Mouse (Mus musculus): ENCODE results near the gene Lmo2. TPM values are rescaled to one million over a fixed set of nuclear protein-coding genes. Genes with fewer than 3 reads are reported as not detected.

Lmo2 gene
- total and polyA plus RNA-seq, 3 experiments: 19.5 to 25.3 (median 19.8) TPM

DNA sequence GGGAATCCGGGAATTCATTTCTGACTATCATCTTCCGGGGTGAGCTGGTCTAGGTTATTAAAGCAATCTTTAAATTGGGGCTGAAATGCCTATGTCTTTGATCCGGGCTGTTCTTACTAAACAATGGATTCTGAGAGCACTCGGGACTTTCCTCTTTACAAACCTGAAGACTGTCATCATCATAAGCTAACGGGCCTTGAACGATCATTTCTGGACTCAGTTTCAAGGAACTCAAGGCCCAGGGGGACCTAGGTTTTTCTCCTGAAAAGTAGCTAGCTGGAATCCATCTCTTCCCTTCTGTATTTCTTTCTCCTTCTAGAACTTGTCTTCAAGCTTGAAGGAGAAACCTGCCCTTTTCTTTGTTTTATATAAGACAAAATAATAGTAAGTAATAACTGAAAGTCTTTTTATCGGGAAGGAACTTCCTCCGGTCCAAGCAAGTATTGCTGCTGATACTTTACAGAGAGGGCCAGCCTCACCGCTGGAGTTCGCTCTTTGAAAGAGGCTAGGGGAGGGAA, 11.2 kb downstream of the Lmo2 start:
- no peak for TF ChIP-seq CTCF (IDR thresholded peaks at IDR 0.05)
- TF ChIP-seq POLR2A (IDR thresholded peaks at IDR 0.05; ENCODE audit: insufficient read depth, low read depth, low read length): no peak
- TF ChIP-seq EP300 (IDR thresholded peaks at IDR 0.05; ENCODE audit: insufficient read depth, low read depth, low read length): no peak
- H3K9ac ChIP-seq (ENCODE audit: low read depth, low read length): peak overlapping the region; percentile 85
- 0 out of 2 replicates have a peak, but pooled peaks cover 2% of the 10 kb centered on the region for H3K36me3 ChIP-seq (ENCODE audit: control insufficient read depth, insufficient read depth, low read length)
- H3K4me3 ChIP-seq: peak overlapping the region; percentile 78
- no peak for DNase-seq
- intact Hi-C loops (cut with DNase I): loop anchor here (5.0 kb wide), 1 partner anchor 72 kb away; no protein-coding TSS in a partner anchor
- H3K27ac ChIP-seq: peak overlapping the region; percentile 94
- no peaks in the 10 kb centered on the region for H3K79me2 ChIP-seq (replicated peaks; ENCODE audit: control insufficient read depth, insufficient read depth, low read length)
- WGBS: 23% methylated on average over 10 of the region's 10 CpGs
- H3K4me1 ChIP-seq (ENCODE audit: control insufficient read depth, insufficient read depth, low read length): peaks cover 1% of the 10 kb centered on the region; the same call in 1 of the 2 replicates
- no peaks in the 10 kb centered on the region for H3K27me3 ChIP-seq (ENCODE audit: control insufficient read depth, insufficient read depth, low read length)

DNA sequence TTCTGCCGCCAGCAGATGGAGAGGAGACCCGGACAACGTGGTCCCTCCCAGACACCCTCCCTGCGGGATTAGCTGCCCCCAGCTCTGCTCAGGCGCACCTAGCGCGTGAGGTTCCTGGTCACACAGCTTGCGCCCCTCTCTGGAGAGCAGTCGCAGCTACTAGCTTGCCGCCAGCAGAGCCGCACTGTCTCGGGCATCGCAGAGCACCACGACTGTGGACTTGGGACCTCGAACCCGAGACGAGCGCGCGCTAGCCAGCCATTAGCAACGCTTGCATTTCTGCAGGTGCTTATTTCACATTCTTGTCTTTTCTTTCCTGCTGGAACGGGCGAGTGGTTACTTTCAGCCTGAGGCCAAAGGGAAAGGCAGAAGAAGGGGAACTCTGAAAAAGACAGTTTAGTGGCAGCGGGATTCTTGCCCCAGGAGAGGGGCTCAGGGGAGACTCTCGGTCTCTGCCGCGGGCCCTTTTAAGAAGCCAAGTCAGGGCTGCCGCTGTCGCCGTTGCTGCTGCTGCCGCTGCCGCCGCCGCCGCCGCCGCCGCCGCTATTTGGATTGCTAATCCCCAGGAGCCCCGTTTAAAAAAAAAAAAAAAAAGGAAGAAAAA, 11.8 kb downstream of the Lmo2 start:
- peak overlapping the region; percentile 85 for H3K9ac ChIP-seq (ENCODE audit: low read depth, low read length)
- intact Hi-C loops (cut with DNase I): loop anchor here (5.0 to 10.0 kb wide), 3 partner anchors 72 to 405 kb away; partner anchors contain the start of genes Abtb2 and Caprin1

DNA sequence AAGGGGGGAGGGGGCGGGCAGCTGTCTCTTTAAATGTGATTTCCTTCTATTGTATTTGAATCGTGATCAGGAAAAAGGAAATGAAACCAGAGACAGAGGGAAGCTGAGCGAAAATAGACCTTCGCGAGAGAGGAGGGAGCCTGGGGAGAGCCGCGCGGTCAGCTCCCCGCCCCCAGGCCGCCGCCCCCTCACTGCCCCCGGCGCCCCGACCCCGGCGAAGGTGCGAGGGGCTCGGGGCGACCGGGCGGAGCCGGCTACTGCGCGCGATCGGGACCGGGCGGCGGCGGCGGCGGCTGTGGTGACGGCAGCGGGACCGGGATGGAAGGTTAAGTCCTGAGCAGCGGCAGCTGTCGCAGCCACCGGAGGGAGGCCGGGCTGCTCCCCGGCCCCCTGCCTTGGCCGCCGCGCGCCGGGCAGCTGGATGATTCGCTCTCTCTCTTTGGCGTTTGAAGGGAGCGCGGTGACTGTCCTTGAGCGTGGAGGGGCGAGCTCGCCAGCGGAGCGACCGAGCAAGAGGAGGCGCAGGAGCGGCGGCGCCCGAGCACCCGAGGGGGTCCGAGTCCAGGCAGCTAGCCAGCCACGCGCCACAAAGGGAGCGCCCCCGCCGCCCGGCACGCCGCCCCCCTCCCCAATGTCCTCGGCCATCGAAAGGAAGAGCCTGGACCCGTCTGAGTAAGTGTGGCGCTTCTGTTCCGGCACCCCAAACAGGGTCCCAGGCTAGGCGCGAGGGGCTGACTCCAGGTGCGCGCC, 12.4 kb downstream of the Lmo2 start:
- peak overlapping the region; percentile 78 for H3K4me3 ChIP-seq
- H3K36me3 ChIP-seq (ENCODE audit: control insufficient read depth, insufficient read depth, low read length): 0 out of 2 replicates have a peak, but pooled peaks cover 2% of the 10 kb centered on the region
- H3K4me1 ChIP-seq (ENCODE audit: control insufficient read depth, insufficient read depth, low read length): peaks cover 1% of the 10 kb centered on the region; the same call in 1 of the 2 replicates
- under 1% methylated on average over 73 of the region's 79 CpGs for WGBS
- TF ChIP-seq POLR2A (IDR thresholded peaks at IDR 0.05; ENCODE audit: insufficient read depth, low read depth, low read length) (no peak), CTCF (IDR thresholded peaks at IDR 0.05) (0 out of 2 replicates have a peak, but pooled peaks have one; percentile 5)
- no peaks in the 10 kb centered on the region for H3K27me3 ChIP-seq (ENCODE audit: control insufficient read depth, insufficient read depth, low read length)
- H3K79me2 ChIP-seq (replicated peaks; ENCODE audit: control insufficient read depth, insufficient read depth, low read length): no peaks in the 10 kb centered on the region
- intact Hi-C loops (cut with DNase I): loop anchor here (5.0 to 10.0 kb wide), 2 partner anchors 173 to 405 kb away; partner anchors contain the start of genes Abtb2 and Caprin1
- peak overlapping the region; percentile 94 for H3K27ac ChIP-seq
- peak; percentile 80 to 82 for DNase-seq
- peak overlapping the region; percentile 85 for H3K9ac ChIP-seq (ENCODE audit: low read depth, low read length)

More for the DNA sequence above, 11.8 kb downstream of the Lmo2 start:
- Histone ChIP-seq H3K27ac (peak overlapping the region; percentile 94), H3K4me3 (peak overlapping the region; percentile 78), H3K27me3 (ENCODE audit: control insufficient read depth, insufficient read depth, low read length) (no peaks in the 10 kb centered on the region), H3K4me1 (ENCODE audit: control insufficient read depth, insufficient read depth, low read length) (peaks cover 1% of the 10 kb centered on the region; the same call in 1 of the 2 replicates), H3K36me3 (ENCODE audit: control insufficient read depth, insufficient read depth, low read length) (0 out of 2 replicates have a peak, but pooled peaks cover 2% of the 10 kb centered on the region), H3K79me2 (replicated peaks; ENCODE audit: control insufficient read depth, insufficient read depth, low read length) (no peaks in the 10 kb centered on the region)
- WGBS: under 1% methylated on average over 40 of the region's 40 CpGs
- DNase-seq: peak; percentile 79 to 81
- peak; percentile 65 for TF ChIP-seq POLR2A (IDR thresholded peaks at IDR 0.05; ENCODE audit: insufficient read depth, low read depth, low read length)
- peak; percentile 51; the same call in 1 of the 2 replicates for TF ChIP-seq EP300 (IDR thresholded peaks at IDR 0.05; ENCODE audit: insufficient read depth, low read depth, low read length)
- peak; percentile 57 for TF ChIP-seq CTCF (IDR thresholded peaks at IDR 0.05)

DNA sequence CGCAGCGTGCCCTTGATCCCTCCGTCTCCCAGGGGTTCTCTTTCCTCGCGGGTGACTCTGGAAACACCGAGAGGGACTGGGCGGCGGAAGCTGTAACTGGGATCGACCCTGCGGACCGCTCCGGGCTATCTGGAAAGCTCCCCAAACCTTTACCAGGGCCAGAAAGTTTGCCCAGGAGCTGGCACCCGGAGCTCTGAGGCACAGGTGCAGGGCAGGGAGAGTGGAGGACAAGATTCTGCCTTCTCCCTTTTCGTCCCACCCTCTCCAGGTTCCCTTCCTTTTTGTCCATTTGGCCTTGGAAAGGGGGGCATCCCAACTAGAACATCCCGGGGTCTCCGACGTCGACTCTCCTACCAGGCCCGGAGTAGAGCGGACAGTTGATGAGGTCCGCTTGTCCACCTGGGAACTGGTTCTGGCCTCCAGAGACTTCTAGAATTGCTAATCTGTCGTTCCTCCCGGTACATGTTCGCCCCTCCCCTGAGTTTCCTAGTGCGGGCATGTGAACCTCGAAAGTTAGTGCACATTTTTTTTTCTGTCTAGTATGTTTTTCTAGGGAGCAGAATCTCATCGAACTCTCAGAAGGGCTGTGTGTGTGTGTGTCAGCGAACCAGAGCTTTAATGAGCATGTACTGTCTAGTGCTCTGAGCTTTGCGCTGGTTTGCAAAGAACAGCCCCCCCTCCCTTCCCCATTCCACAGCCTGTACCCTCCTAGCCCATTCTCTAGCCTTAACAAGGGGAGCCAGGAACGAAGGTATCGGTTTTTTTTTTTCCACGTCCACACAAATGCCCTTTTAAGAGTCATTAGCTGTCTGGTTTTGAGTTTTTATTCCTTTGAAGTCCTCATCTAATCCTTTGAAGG, 13.2 kb downstream of the Lmo2 start:
- H3K4me1 ChIP-seq (ENCODE audit: control insufficient read depth, insufficient read depth, low read length): peaks cover 1% of the 10 kb centered on the region; the same call in 1 of the 2 replicates
- 10% methylated on average over 32 of the region's 32 CpGs for WGBS
- H3K36me3 ChIP-seq (ENCODE audit: control insufficient read depth, insufficient read depth, low read length): 0 out of 2 replicates have a peak, but pooled peaks cover 2% of the 10 kb centered on the region
- H3K79me2 ChIP-seq (replicated peaks; ENCODE audit: control insufficient read depth, insufficient read depth, low read length): no peaks in the 10 kb centered on the region
- intact Hi-C loops (cut with DNase I): loop anchor here (5.0 to 10.0 kb wide), 2 partner anchors 174 to 406 kb away; partner anchors contain the start of genes Abtb2 and Caprin1
- peak; percentile 31 to 47 for DNase-seq
- TF ChIP-seq POLR2A (IDR thresholded peaks at IDR 0.05; ENCODE audit: insufficient read depth, low read depth, low read length): no peak
- TF ChIP-seq CTCF (IDR thresholded peaks at IDR 0.05): no peak
- TF ChIP-seq EP300 (IDR thresholded peaks at IDR 0.05; ENCODE audit: insufficient read depth, low read depth, low read length): no peak
- peak overlapping the region; percentile 78 for H3K4me3 ChIP-seq
- peak overlapping the region; percentile 85 for H3K9ac ChIP-seq (ENCODE audit: low read depth, low read length)
- H3K27me3 ChIP-seq (ENCODE audit: control insufficient read depth, insufficient read depth, low read length): no peaks in the 10 kb centered on the region
- H3K27ac ChIP-seq: peak overlapping the region; percentile 94

DNA sequence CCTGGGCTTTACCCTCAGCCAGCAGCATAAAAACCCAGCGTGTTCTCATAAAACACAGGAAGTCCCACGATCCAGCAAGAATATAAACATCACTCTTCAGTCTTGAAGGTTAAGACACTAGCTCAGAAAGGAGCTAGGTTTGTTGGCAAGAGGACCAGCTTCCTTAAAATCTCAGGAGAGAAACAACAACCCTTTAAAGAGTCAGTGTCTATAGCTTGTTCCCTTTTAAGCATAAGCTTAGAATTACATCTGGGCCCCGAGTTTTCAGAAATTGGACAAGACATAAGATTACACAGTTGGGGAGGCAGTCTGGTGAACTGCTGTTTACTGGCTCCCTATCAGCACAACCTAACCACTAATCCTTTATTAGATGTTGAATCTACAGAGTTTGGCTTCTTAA, 14.1 kb downstream of the Lmo2 start:
- no peak overlapping the region for H3K9ac ChIP-seq (ENCODE audit: low read depth, low read length)
- no peak overlapping the region for H3K4me3 ChIP-seq
- 0 out of 2 replicates have a peak, but pooled peaks cover 2% of the 10 kb centered on the region for H3K36me3 ChIP-seq (ENCODE audit: control insufficient read depth, insufficient read depth, low read length)
- H3K27me3 ChIP-seq (ENCODE audit: control insufficient read depth, insufficient read depth, low read length): no peaks in the 10 kb centered on the region
- no peak overlapping the region; the same call in 1 of the 2 replicates for H3K27ac ChIP-seq
- no peaks in the 10 kb centered on the region for H3K79me2 ChIP-seq (replicated peaks; ENCODE audit: control insufficient read depth, insufficient read depth, low read length)
- DNase-seq: no peak
- whole genome bisulfite sequencing: 39% methylated on average over 3 of the region's 3 CpGs
- H3K4me1 ChIP-seq (ENCODE audit: control insufficient read depth, insufficient read depth, low read length): peaks cover 1% of the 10 kb centered on the region; the same call in 1 of the 2 replicates
- TF ChIP-seq EP300 (IDR thresholded peaks at IDR 0.05; ENCODE audit: insufficient read depth, low read depth, low read length) (no peak), POLR2A (IDR thresholded peaks at IDR 0.05; ENCODE audit: insufficient read depth, low read depth, low read length) (no peak), CTCF (IDR thresholded peaks at IDR 0.05) (no peak)
- intact Hi-C loops (cut with DNase I): loop anchor here (5.0 to 10.0 kb wide), 2 partner anchors 175 to 407 kb away; partner anchors contain the start of genes Abtb2 and Caprin1

Measured in heart, adult 2 months (tissue).